Mouse (Mus musculus) skeletal muscle tissue, postnatal 0 days (tissue): ENCODE measurements around the gene Rad51ap1. TPM values are rescaled to one million over a fixed set of nuclear protein-coding genes. Genes with fewer than 3 reads are reported as not detected.

Experiments
- polyA plus RNA-seq: library from polyadenylated mRNA; unstranded; fragments of >200 nt; fragmentation: Nextera tagmentation; extraction: Ambion mirVana; gene quantifications from 2 replicates; pipeline ENCODE4 v1.2.1, GENCODE M21; 2015

Rad51ap1 gene
- polyA plus RNA-seq, result 12.4 and 14.2 TPM in 2 replicates

GRCm38 (mm10) chr6:126939487-126940171 is at the start of gene Rad51ap1, which contains the start of gene D6Wsu163e:
Gene Rad51ap1, minus strand, starts transcription at chr6:126939587.
Gene D6Wsu163e, plus strand, starts transcription at chr6:126939962.

DNA sequence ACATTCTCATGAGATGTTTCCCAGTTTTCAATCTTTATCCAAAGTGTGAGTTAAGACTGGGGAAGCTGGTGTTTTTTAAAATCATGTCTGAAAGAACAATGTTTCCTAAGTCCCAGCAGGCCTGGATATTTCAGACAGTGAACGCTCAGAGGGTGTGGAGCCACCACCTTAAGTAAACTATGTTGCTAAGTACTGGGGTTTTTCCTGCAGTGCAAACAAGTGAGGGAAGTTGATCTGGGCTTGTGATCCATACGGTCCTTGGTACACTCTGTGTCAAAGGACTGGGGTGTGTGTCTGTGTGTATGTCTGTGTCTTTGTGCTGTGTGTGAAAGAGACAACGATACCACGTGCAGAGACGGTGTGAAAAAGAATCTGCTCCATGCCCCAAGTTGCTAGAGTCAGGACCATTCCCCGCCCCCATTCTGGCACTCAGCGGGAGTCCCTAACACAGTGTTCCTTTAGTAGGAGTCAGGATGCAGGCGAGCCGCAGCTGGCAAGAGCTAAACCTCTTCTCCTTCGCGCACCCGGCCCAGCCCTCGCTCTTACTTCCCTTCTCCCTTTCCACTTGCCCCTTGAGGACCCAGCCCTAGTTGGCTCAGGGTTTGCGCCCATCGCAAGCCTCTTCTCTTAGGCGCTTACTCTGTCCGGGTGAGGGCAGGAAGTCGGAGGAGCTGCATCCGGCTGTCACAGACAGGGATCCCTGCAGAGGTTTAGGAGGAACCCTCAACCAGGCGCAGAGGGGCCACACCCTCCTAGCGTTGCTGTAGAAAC is 18.1 kb downstream of the Rad51ap1 start, which contains the start of gene Dyrk4:
Gene Dyrk4 (minus strand): TSS at position 729 of the 771 bp plus-strand sequence.

Other genes with a start within 250 kb of the Rad51ap1 start
- gene Kcna6, start 198.9 kb downstream of the Rad51ap1 start, polyA plus RNA-seq, result 2.0 and 2.2 TPM in 2 replicates
- gene Ndufa9, start 90.5 kb downstream of the Rad51ap1 start, polyA plus RNA-seq, result 384 and 419 TPM in 2 replicates
- gene Akap3, start 86.5 kb downstream of the Rad51ap1 start, polyA plus RNA-seq, result not detected in 2 replicates
- not detected in 2 replicates for gene Dyrk4, start 17.7 kb downstream of the Rad51ap1 start, polyA plus RNA-seq
- 11.8 and 12.7 TPM in 2 replicates for gene D6Wsu163e, start 375 bp upstream of the Rad51ap1 start, polyA plus RNA-seq
- 2.7 and 3.0 TPM in 2 replicates for gene Fgf6, start 76.0 kb upstream of the Rad51ap1 start, polyA plus RNA-seq
- gene Fgf23, start 133.3 kb upstream of the Rad51ap1 start, polyA plus RNA-seq, result 0.18 and 0.32 TPM in 2 replicates
- 2.1 and 3.2 TPM in 2 replicates for gene Tigar, start 170.0 kb upstream of the Rad51ap1 start, polyA plus RNA-seq
- 122 and 171 TPM in 2 replicates for gene Ccnd2, start 212.6 kb upstream of the Rad51ap1 start, polyA plus RNA-seq